Mouse (Mus musculus) ES-Bruce4 (cell line): ENCODE measurements around the gene Mapk7.

Source experiments
- CTCF ChIP-seq: IDR thresholded peaks from one replicate; pipeline ENCODE4 v1.8.1; 2011; ENCODE audit warnings: low read depth, low read length
- EP300 ChIP-seq: IDR thresholded peaks from 2 replicates; pipeline ENCODE4 v1.6.1; 2011; ENCODE audit warnings: low read depth, low read length; ENCODE audit not compliant: insufficient read depth
- POLR2A ChIP-seq: IDR thresholded peaks from one replicate; pipeline ENCODE4 v1.8.1; 2011; ENCODE audit warnings: low read length; ENCODE audit not compliant: insufficient read depth

DNA sequence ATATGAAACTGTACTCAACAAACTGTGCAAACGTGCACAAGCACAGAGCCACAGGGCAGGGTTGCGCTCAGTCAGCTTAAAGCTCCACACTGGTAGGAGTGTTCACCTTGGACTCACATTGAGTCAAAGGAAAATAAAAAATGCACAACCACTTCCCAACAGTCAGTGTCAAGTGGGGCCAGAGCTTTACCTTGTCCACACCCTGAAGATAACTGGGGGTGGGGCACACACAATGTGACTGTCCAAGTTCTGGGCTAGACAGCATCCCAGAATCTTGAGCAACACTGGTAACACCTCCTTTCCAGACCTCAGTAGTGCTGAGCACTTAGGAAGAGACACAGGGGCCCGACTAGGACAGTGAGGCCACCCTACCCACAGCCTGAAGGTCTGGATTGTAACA lies 24.7 kb upstream of the Mapk7 start:
- TF ChIP-seq CTCF: no peak
- no peak for TF ChIP-seq POLR2A
- no peak for TF ChIP-seq EP300
